Mouse (Mus musculus): ENCODE results near the gene Alg12.
"Not testable (repeated sequence)": the region's sequence is repeated elsewhere in the genome, so short reads cannot be mapped to it uniquely, and the experiment has no call there.

The Alg12 gene

DNA sequence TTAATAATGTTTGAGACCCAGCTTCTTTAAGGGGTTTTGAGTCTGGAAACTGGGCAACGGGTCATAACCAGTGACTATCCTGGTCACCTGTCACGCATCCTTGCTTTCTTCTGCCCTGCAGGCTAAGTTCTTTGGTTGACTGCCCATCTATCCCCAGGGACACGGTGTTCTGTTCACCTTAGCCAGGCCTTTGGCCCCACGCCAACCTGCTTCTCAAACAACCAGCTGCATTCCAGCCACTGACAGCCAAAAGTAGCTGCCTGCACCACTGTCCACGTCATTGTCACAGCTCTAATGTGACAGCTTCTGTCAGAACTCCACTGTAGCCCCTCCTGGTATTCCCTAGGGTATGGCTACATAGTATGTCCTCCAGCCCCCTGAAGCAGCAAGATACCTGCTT, 12.4 kb upstream of the Alg12 start:
- no peak for DNase-seq (ENCODE audit: low read depth, low spot score)

DNA sequence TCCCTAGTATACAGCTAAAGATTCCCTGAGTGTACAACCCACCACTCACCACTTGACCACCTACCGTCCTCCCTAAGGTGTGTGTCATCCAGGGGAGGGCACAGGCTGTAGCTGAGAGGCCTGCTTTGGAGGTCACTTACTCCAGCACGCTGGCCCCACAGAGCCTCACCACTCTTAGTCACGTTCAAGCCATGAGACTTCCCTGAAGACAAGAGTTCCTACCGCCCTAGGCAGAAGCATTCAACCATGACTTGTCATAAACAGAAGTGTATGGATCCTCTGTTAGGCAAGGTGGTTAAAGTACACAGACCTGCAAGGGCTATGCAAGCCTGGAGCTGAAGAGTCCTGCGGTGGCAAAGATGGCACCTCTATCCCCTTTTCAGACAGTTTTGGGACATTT, 11.6 kb upstream of the Alg12 start:
- no peak for DNase-seq (ENCODE audit: low read depth, low spot score)

DNA sequence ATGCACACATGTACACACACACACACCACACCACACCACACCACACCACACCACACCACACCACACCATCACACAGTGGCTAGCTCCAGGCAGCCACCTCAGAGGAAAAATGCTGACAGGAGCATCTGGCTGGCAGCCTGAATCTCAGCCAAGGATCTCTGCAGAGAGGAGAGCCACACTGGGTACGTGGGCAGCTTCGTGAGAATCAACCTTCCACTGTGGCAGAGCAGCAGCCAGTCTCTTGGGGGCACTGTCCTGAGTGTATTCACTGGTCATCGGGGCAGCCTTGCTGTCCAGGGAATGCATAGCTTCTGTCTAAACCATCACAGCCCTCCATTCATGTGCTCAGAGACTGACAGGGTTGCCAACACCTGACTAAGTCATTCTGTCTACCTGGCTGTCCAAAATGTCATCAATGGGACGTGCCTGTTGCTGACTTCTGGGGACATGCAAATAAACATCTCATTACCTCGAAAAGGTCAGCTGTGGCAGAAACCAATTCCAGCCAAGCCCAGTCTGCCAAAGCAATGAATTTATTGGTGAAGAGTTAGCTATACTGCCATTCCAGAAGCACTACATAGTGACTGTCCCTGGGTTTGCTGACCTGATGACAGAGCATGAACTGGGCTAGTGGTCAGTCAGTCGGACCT, 10.8 kb upstream of the Alg12 start:
- DNase-seq (ENCODE audit: low read depth, low spot score), result no peak

GRCm38 (mm10) chr15:88828800-88829705, 9.9 kb upstream of the Alg12 start:
- DNase-seq (ENCODE audit: low read depth, low spot score), result peak; percentile 87

DNA sequence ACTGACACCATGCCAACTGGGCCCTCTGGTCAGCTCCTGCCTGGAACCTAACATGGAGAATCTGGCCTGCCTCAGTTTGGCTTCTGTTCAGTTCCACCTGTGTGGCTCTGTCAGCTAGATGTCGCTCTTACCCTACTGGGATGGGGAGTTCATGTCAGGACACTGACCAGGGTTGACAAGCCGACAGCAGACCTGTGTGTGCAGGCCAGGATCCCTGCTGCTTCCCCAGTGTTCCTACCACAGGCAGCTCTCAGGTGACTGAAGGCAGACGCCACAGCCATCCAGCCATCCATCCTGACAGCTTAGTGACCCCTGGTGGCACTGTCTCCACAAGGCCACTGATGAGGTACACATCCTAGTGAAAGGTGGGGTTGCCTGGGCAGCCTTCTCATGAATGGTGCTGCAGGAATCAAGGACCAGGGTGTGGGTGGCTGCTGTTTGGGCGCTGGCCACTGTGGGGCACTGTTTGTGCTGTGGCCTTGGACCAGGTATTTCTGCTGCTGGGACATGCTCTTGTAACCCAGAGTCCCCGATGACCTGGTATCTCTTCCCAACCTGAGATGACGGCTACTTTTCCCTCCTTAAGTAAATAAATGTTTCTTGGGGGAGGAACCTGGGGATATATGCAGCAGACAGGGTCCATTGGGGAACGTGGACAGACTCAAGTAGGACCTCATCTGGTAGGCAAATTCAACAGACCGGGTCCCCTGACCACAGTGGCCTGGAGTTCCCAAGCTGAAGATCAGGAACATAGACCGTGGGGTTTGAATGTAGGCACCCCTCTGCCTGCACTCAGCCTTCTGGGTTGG, 9.1 kb upstream of the Alg12 start:
- peak; percentile 92 for DNase-seq (ENCODE audit: low read depth, low spot score)

- DNase-seq (ENCODE audit: low read depth, low spot score), result peak; percentile 55
Measured at GRCm38 (mm10) chr15:88827466-88827865, 8.3 kb upstream of the Alg12 start.

DNA sequence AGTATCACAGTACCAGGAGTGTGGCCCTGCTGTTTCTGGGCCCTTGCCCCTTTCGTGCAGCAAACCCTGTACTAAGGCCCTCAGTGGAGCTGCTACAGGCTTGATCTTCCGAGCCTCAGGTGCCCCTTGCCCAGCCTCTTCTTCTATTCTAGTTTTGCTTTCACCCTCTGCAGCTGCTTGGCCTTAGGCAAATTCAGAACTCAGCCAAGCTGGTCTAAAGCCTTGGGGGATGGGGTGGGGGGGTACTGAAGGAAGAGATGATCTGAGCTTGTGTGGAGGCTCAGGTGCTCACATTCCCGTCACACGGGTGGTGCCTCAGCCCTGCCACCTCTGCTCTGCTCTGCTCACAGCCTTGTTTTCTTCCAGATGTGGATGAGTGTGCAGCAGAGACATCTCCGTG, 4.3 kb upstream of the Alg12 start:
- DNase-seq (ENCODE audit: low read depth, low spot score), result no peak

DNA sequence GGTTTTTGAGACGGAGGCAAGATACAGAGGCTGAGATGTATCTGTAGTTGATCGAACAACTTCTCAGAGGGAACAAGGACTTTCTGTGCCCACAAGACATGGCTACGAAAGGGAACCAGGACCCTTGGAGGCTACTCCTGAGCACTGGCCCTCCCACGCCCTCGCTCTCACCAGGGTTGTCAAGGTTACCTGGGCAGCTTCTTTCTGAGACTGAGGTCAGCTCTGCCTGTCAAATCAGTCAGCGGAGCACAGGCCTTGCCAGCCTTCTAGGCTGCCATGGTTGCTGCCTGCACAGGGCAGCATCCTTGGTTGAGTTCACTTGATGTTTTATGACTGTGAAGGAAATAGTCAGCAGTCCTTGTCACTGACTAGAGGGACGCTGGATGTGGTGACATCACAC, 3.4 kb upstream of the Alg12 start:
- no peak for DNase-seq (ENCODE audit: low read depth, low spot score)

DNA sequence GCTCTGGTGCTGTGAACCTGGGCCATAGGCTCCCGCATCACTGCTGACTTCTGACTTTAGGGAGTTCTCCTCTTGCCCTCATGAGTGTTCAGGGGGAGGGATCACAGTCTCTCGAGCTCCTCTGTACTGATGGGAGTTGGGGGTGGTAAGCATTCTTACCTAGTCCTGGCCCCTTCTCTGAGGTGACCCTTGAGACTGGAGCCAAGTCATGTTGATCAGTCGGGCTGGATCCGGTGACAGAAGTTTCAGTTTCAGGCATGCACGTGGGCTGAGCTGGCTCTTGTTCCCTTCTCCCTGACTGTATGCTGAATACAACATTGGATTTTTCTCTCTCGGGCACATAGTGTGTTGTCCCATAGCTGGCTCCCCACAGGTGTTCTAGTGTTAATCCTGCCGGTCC, 2.3 kb upstream of the Alg12 start:
- no peak for DNase-seq (ENCODE audit: low read depth, low spot score)

- DNase-seq (ENCODE audit: low read depth, low spot score), result no peak
Measured at GRCm38 (mm10) chr15:88819906-88820303, 787 bp upstream of the Alg12 start.

- DNase-seq (ENCODE audit: low read depth, low spot score), result no peak
Measured at GRCm38 (mm10) chr15:88815196-88815700, 3.9 kb downstream of the Alg12 start.

DNA sequence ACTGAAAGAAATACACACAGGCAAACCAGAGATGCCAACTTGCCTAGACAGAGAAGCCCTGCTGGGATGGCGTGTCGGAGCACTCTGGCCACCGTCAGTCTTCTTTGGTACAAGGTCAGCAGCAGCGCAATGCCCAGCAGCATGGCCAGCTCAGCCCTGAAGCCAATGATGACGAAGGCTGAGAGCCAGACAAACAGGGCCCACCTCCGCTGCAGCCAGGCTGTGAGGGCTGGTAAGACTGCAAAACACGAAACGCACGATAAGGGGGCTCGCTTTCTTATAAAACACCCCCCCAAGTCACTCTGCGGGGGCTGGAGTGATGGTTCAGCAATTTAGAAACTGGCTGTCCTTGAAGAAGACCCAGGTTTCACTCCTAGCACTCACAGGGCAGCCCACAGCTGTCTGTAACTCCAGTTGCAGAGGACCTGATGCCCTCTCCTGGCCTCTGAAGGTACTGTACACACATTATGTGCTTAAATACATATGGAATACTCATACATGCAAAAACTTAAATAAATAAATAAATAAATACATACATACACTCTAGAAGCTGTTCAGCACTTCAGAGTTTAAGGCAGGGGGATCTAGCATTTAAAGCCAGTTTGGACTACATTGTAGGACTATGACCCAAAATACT, 4.6 kb downstream of the Alg12 start:
- peak; percentile 67 for DNase-seq (ENCODE audit: low read depth, low spot score)

DNA sequence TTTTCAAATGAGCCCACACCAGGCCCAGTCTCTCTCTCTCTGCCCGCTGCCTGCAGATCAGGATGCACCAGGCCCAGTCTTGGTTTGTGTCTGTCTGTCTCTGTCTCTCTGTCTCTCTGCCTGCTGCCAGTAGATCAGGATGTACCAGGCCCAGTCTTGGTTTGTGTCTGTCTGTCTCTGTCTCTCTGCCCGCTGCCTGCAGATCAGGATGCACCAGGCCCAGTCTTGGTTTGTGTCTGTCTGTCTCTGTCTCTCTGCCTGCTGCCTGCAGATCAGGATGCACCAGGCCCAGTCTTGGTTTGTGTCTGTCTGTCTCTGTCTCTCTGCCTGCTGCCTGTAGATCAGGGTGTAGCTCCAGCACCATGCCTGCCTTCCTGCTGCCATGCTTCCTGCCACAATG, 5.2 kb downstream of the Alg12 start:
- DNase-seq (ENCODE audit: low read depth, low spot score), result not testable (repeated sequence)

DNA sequence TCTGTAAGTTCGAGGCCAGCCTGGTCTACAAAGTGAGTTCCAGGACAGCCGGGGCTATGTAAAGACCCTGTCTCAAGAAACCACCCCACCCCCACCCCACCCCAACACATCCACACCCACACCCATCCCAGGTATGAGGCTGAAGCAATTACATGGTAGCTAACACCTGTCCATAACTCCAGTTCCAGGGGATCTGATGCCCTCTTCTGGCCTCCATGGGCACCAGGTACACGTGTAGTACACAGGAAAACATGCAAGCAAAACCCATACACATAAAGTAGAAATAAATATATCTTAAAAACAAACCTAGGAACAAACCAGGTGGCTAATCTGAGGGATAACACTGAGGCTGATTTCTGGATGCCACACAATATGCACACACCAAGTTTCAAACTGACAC, 5.9 kb downstream of the Alg12 start:
- no peak for DNase-seq (ENCODE audit: low read depth, low spot score)

GRCm38 (mm10) chr15:88810369-88810768, 8.7 kb downstream of the Alg12 start:
- DNase-seq (ENCODE audit: low read depth, low spot score), result no peak

- no peak for DNase-seq (ENCODE audit: low read depth, low spot score)
Measured at GRCm38 (mm10) chr15:88808121-88808520, 11.0 kb downstream of the Alg12 start.

- DNase-seq (ENCODE audit: low read depth, low spot score), result peak; percentile 55
Measured at GRCm38 (mm10) chr15:88802348-88802747, 16.8 kb downstream of the Alg12 start.

- no peak for DNase-seq (ENCODE audit: low read depth, low spot score)
Measured at GRCm38 (mm10) chr15:88801903-88802302, 17.2 kb downstream of the Alg12 start.

- no peak for DNase-seq (ENCODE audit: low read depth, low spot score)
Measured at GRCm38 (mm10) chr15:88800921-88801354, 18.2 kb downstream of the Alg12 start.

- peak; percentile 42 for DNase-seq (ENCODE audit: low read depth, low spot score)
Measured at GRCm38 (mm10) chr15:88799950-88800371, 19.2 kb downstream of the Alg12 start.

DNA sequence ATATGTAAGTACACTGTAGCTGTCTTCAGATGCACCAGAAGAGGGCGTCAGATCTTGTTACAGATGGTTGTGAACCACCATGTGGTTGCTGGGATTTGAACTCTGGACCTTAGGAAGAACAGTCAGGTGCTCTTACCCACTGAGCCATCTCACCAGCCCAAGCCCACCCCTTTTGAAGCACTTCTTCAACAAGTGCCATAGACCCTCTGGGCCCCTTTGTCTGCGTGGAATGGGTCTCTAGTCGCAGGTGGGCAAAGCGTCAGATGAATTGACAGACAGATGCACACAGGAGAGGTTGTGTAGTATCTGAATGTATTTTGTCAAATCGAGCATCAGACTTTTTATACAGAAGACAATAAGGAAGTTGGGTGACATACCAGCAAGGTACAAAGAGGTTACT, 24.4 kb downstream of the Alg12 start:
- DNase-seq (ENCODE audit: low read depth, low spot score), result peak; percentile 53

All from ZHBTc4 (cell line).